In genomic region chr2:74672481-74673362, GRCm38 (mm10) we compare ENCODE assay signal across 8 mouse cellular contexts. TPM values are rescaled to one million over a fixed set of nuclear protein-coding genes. Genes with fewer than 3 reads are reported as not detected.
DNase-seq lines count a peak whose midpoint lies in the region; ATAC-seq lines count a peak whose summit lies in the region.
"Had no signal": no experiment of that assay in that cellular context is flagged by ENCODE, and none has a peak within 500 bp of the region (broad histone marks: within the 10 kb centered on the region; RNA-seq: fewer than 3 reads in every experiment).

No protein-coding gene starts in this region.

- H3K4me1 ChIP-seq in liver, embryonic 11.5 days (replicated peaks; ENCODE audit: control insufficient read depth, insufficient read depth, low read length): peaks cover 6% of the 10 kb centered on the region

- peak overlapping the region; percentile 67 for H3K4me2 ChIP-seq in liver, embryonic 11.5 days

- no peaks in the 10 kb centered on the region for H3K9me3 ChIP-seq in liver, embryonic 11.5 days (ENCODE audit: control insufficient read depth, low read length)

- WGBS in liver, embryonic 11.5 days: 2% methylated on average over 40 of the region's 40 CpGs

- H3K4me3 ChIP-seq in liver, embryonic 11.5 days (ENCODE audit: low read depth, low read length): peak overlapping the region; percentile 39

- no peak overlapping the region for H3K9ac ChIP-seq in liver, embryonic 11.5 days (ENCODE audit: low read depth, low read length)

- ATAC-seq in common myeloid progenitor, adult 5-6 weeks (replicated peaks; ENCODE audit: low read depth, poor library complexity, severe bottlenecking): peak; percentile 84
- peak; percentile 43; the same call in 1 of the 2 replicates for ATAC-seq in liver, embryonic 11.5 days (replicated peaks; ENCODE audit: low FRiP score)
- ATAC-seq in monocyte, adult 5-6 weeks (replicated peaks; ENCODE audit: insufficient number of reproducible peaks, low FRiP score, low TSS enrichment, poor library complexity, severe bottlenecking): peak; percentile 54
- no peak for ATAC-seq in frontal cortex, adult (ENCODE audit: low TSS enrichment)

- no peaks in the 10 kb centered on the region for H3K36me3 ChIP-seq in liver, embryonic 11.5 days (ENCODE audit: control insufficient read depth, insufficient read depth, low read length)

- peak; percentile 69 for DNase-seq in urinary bladder, postnatal 14 days (ENCODE audit: low spot score)
- no peak for DNase-seq in urinary bladder, postnatal 36 days (ENCODE audit: low spot score in 2 of 2)
- peak; percentile 50 to 69 for DNase-seq in heart, postnatal 10 days
- DNase-seq in liver, embryonic 11.5 days (ENCODE audit: low spot score): peak; percentile 41

- intact Hi-C loops in heart, postnatal 10 days (cut with DNase I): loop anchor here (5.0 kb wide), 1 partner anchor 1100 kb away; no protein-coding TSS in a partner anchor

- H3K27ac ChIP-seq in liver, embryonic 11.5 days (ENCODE audit: low read depth, low read length): no peak overlapping the region

- peaks cover 99% of the 10 kb centered on the region for H3K27me3 ChIP-seq in liver, embryonic 11.5 days (replicated peaks; ENCODE audit: control insufficient read depth, insufficient read depth, low read length)

RNA-seq across cellular contexts. Expression of gene Hoxd12, which starts 2.1 kb away (rescaled TPM):
- total RNA-seq in common myeloid progenitor, adult 5-6 weeks (2017): not detected in 2 replicates
- not detected for total RNA-seq in heart, postnatal 10 days (2021)
- polyA plus RNA-seq in liver, embryonic 11.5 days (2014; fragmentation: Nextera tagmentation; extraction: Ambion mirVana): 0.12 and 0.49 TPM in 2 replicates
- not detected in 3 replicates for total RNA-seq in monocyte, adult 5-6 weeks (2017)
- total RNA-seq: layer of hippocampus, postnatal 10 days had no signal

RNA-seq across cellular contexts. Expression of gene Hoxd13, which starts 4.6 kb away (rescaled TPM):
- total RNA-seq in common myeloid progenitor, adult 5-6 weeks (2017): not detected in 2 replicates
- not detected for total RNA-seq in heart, postnatal 10 days (2021)
- 0.06 and 0.45 TPM in 2 replicates for polyA plus RNA-seq in liver, embryonic 11.5 days (2014; fragmentation: Nextera tagmentation; extraction: Ambion mirVana)
- total RNA-seq in monocyte, adult 5-6 weeks (2017): not detected in 3 replicates
- total RNA-seq: layer of hippocampus, postnatal 10 days had no signal

RNA-seq across cellular contexts. Expression of gene Hoxd11, which starts 6.6 kb away (rescaled TPM):
- total RNA-seq in common myeloid progenitor, adult 5-6 weeks (2017): not detected in 2 replicates
- total RNA-seq in heart, postnatal 10 days (2021): not detected
- 0.14 and 0.44 TPM in 2 replicates for polyA plus RNA-seq in liver, embryonic 11.5 days (2014; fragmentation: Nextera tagmentation; extraction: Ambion mirVana)
- not detected in 3 replicates for total RNA-seq in monocyte, adult 5-6 weeks (2017)
- total RNA-seq: layer of hippocampus, postnatal 10 days had no signal

RNA-seq across cellular contexts. Expression of gene Evx2, which starts 13.4 kb away (rescaled TPM):
- not detected in 2 replicates for total RNA-seq in common myeloid progenitor, adult 5-6 weeks (2017)
- not detected for total RNA-seq in heart, postnatal 10 days (2021)
- 0.12 TPM in 1 of 2 replicates, not detected in the other for polyA plus RNA-seq in liver, embryonic 11.5 days (2014; fragmentation: Nextera tagmentation; extraction: Ambion mirVana)
- not detected in 3 replicates for total RNA-seq in monocyte, adult 5-6 weeks (2017)
- total RNA-seq: layer of hippocampus, postnatal 10 days had no signal

RNA-seq across cellular contexts. Expression of gene Hoxd10, which starts 19.0 kb away (rescaled TPM):
- not detected in 2 replicates for total RNA-seq in common myeloid progenitor, adult 5-6 weeks (2017)
- not detected for total RNA-seq in heart, postnatal 10 days (2021)
- polyA plus RNA-seq in liver, embryonic 11.5 days (2014; fragmentation: Nextera tagmentation; extraction: Ambion mirVana): 0.09 and 0.30 TPM in 2 replicates
- not detected in 3 replicates for total RNA-seq in monocyte, adult 5-6 weeks (2017)
- total RNA-seq: layer of hippocampus, postnatal 10 days had no signal

Comparison
In these comparisons a context has a peak if more than half of its experiments do, and no peak if none do; other contexts are left out.
1. DNase-seq: peak in urinary bladder, postnatal 14 days (single experiment), heart, postnatal 10 days (2 of 2) and liver, embryonic 11.5 days (single experiment); none in urinary bladder, postnatal 36 days (0 of 2).